Mouse (Mus musculus): ENCODE results near the gene Tstd2.

The Tstd2 gene

GRCm38 (mm10) chr4:46119514-46120094, 18.9 kb downstream of the Tstd2 start:
- DNase-seq: no peak

GRCm38 (mm10) chr4:46117536-46117935, 21.0 kb downstream of the Tstd2 start:
- DNase-seq: no peak

- no peak for DNase-seq
These were observed 21.8 kb downstream of the Tstd2 start for GRCm38 (mm10) chr4:46116544-46117175.

DNA sequence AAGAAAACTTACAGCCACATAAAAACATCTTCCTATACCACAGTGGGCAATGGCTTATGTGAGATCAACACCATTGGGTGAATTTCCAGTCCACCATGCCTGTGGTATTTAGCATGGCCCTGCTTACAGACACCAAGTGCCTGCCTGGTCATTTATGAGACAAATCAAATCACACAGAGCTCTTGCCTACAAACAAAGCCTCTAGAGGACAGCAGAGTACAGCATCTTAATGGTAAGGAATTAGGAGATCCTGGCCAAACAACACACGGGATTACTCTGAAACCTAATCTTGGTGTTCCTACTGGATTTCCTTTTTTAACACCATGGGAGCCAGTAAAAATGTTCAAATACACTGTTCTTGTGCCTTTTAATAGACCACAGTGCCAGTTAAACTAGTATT, 23.2 kb downstream of the Tstd2 start:
- DNase-seq: no peak

DNA sequence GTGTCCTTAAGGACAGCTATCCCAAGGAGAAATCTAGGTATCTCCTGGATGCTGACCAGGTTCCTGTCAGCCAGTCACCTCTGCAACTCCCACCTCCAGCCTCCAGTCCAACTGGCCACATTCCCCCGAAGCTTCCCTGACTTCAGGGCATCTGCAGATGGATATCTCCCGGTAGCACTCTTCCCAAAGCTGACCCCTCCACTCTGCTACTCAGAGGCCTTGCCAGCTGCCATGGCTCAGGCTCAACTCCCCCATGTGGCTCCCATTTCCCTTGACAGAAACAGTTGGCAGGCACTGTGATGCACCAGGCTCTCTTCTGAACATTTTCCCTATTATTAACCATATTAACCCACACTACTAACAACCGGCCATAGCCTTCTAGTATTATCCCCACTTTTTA, 27.1 kb downstream of the Tstd2 start:
- no peak for DNase-seq

GRCm38 (mm10) chr4:46110084-46110483, 28.4 kb downstream of the Tstd2 start:
- DNase-seq: no peak

DNA sequence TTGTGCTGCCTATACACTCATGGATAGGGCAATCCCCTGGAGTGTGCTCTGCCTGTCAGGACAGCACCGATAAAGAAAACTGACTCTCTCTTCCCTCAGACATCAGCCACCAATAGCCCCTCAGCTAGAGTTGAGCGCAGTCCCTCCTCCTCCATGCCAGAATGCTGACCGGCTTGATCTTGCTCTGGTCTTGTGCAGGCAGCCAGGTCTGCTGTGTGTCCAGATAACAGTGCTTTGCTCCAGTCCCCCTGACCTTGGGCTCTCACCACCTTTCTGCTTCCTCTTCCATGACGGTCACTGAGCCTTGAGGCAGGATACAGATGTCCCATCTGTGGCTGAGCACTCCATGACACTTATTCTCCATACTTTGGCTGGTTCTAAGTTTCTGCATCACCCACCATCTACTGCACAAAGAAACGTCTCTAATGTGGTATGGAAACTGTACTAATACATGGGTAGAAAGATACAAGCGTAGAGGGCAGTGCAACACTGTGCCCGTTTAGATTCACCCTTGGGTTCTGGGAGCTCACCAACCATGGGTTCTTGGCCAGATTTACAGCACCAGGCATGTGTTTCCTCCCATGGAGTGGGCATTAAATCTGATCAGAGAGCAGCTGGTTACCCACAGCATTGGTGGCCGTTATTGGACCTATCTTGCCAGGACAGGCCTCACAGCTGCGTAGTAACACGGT, 36.3 kb downstream of the Tstd2 start:
- no peak for DNase-seq

GRCm38 (mm10) chr4:46101211-46101711, 37.2 kb downstream of the Tstd2 start:
- no peak for DNase-seq

DNA sequence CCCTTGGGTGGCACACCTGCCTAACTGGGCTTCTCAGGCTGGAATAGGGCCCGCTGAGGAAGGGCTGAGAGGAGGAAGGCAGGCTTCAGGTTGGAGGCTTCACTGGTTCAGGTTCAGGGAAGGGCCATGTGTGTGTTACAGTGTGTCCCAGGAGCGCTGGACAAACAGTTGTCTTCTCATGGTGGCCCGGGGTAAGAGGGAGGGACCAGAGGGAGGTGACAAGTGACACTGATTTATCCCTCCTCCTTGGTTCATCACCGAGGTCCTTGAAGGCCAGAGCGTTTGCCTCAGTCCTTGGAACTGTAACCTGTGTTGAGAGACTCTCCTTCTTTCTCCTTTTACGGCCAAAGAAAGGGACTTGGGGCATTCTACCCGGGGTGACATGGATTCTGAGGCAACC, 38.0 kb downstream of the Tstd2 start:
- no peak for DNase-seq

DNA sequence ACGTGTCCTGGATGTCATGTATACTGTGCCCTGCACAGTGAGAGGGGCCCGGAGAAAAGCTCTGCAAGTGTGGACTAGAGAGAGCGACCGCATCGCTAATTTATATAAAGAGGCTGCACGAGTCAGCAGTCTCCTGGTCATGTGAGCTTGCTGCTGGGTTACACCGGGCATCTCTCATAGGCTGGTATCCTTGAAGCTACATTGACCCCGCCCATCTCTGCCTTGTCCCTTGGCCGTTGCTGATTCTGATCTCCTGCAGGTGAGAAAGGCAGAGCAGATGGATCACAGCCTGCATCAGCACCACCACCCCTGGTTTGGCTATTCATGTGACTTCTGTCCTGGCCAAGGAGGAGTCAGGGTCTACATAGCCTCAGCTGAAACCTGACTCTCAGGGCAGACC, 39.4 kb downstream of the Tstd2 start:
- DNase-seq: no peak

- DNase-seq: no peak
These were observed 40.9 kb downstream of the Tstd2 start for GRCm38 (mm10) chr4:46097591-46097990.

DNA sequence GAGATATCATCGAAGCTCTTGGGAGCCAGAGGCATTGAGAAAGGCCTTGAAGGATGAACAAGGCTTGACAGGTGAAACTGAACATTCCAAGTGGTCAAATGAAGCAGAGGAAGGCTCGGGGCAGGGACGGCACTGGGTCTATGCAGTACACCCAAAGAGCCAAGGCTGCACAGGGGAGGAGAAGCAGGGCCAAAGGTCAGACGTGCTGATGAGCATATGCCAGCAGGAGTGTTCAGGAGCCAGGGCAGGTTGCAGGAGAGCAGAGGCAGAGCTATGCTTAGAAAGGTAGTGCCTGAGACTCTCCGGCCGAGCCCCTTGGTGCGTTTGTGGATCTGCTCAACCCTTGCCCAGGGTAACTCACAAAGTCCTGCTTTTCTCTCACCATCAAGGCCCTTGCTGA, 41.9 kb downstream of the Tstd2 start:
- DNase-seq: no peak

GRCm38 (mm10) chr4:46095826-46096159, 42.7 kb downstream of the Tstd2 start:
- DNase-seq: no peak

GRCm38 (mm10) chr4:46094916-46095825, 43.3 kb downstream of the Tstd2 start:
- peak in 1 of 2 experiments; percentile 15 for DNase-seq

GRCm38 (mm10) chr4:46092429-46093076, 45.9 kb downstream of the Tstd2 start:
- DNase-seq: no peak

GRCm38 (mm10) chr4:46089524-46090125, 48.9 kb downstream of the Tstd2 start:
- no peak for DNase-seq

GRCm38 (mm10) chr4:46087852-46088251, 50.6 kb downstream of the Tstd2 start:
- DNase-seq: no peak

DNA sequence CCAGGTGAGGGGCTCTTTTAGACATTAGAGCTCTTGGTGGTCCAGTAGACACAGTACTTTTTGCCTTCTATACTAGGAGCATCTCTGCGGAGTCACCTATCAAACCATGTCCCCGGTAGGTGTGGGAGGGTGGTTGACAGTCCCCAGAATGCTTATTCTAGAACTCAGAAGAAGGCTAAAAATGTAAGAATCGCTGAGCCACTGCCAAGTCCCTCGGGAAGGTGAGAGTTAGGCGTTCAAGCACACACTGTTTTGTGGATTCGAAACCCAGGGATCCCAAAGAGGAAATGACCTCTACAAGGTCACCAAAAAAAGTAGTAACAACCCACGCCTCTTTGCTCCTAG, 51.1 kb downstream of the Tstd2 start:
- no peak for DNase-seq

- no peak for DNase-seq
These were observed 51.6 kb downstream of the Tstd2 start for GRCm38 (mm10) chr4:46086718-46087426.

GRCm38 (mm10) chr4:46085223-46085811, 53.2 kb downstream of the Tstd2 start:
- DNase-seq: no peak
